Mouse (Mus musculus): ENCODE data around the gene Ipo5.

- TF ChIP-seq HCFC1 (IDR thresholded peaks at IDR 0.05; ENCODE audit: borderline replicate concordance, insufficient read depth, low read length) = no peak
- no peak for TF ChIP-seq ZC3H11A (IDR thresholded peaks at IDR 0.05; ENCODE audit: borderline replicate concordance, low read depth, low read length)
Observed at GRCm38 (mm10) chr14:120910320-120910719, 704 bp upstream of the Ipo5 start.
